Mouse (Mus musculus) forebrain, embryonic 16.5 days (tissue): ENCODE results near the gene Clcn5. TPM values are rescaled to one million over a fixed set of nuclear protein-coding genes. Genes with fewer than 3 reads are reported as not detected.

Experiments used
- ATAC-seq: fragments of 200-750 bp; cut with Nextera tagmentation; 2 replicates; pipeline ENCODE4 v1.8.0; 2017; ENCODE audit warnings: mild to moderate bottlenecking, moderate library complexity
- H3K27ac ChIP-seq: fragments of 300-500 bp; sonication (generic); 2 replicates; pipeline ENCODE4 v1.5.1; 2014; ENCODE audit warnings: low read length, control low read depth
- H3K27me3 ChIP-seq: fragments of 300-500 bp; sonication (generic); replicated peaks from 2 replicates; pipeline ENCODE4 v1.6.1; 2014; ENCODE audit warnings: low read length; ENCODE audit not compliant: control insufficient read depth, insufficient read depth
- H3K36me3 ChIP-seq: fragments of 300-500 bp; sonication (generic); 2 replicates; pipeline ENCODE4 v1.6.1; 2014; ENCODE audit not compliant: control insufficient read depth, insufficient read depth
- H3K4me1 ChIP-seq: fragments of 300-500 bp; sonication (generic); replicated peaks from 2 replicates; pipeline ENCODE4 v1.6.1; 2014; ENCODE audit warnings: low read length; ENCODE audit not compliant: control insufficient read depth, insufficient read depth
- H3K4me2 ChIP-seq: fragments of 300-500 bp; sonication (generic); 2 replicates; pipeline ENCODE4 v1.6.1; 2014; ENCODE audit warnings: mild to moderate bottlenecking, low read length, control low read depth
- H3K4me3 ChIP-seq: fragments of 300-500 bp; sonication (generic); replicated peaks from 2 replicates; pipeline ENCODE4 v1.5.1; 2014; ENCODE audit warnings: mild to moderate bottlenecking, low read length, control low read depth
- H3K9ac ChIP-seq: fragments of 300-500 bp; sonication (generic); replicated peaks from 2 replicates; pipeline ENCODE4 v1.6.1; 2014; ENCODE audit warnings: low read depth, low read length, control low read depth
- H3K9me3 ChIP-seq: fragments of 300-500 bp; sonication (generic); 2 replicates; pipeline ENCODE4 v1.6.1; 2016; ENCODE audit warnings: low read length; ENCODE audit not compliant: control insufficient read depth
- WGBS: fragments of 180-500 bp; shearing (Covaris S2); extraction: QIAGEN DNeasy Blood & Tissue Kit; methylation state at CpG from one replicate; pipeline ENCODE4 v1.1.7; 2014; 5-methylcytosine and 5-hydroxymethylcytosine counted together
- polyA plus RNA-seq: library from polyadenylated mRNA; unstranded; fragments of >200 nt; fragmentation: Nextera tagmentation; extraction: Ambion mirVana; gene quantifications from 2 replicates; pipeline ENCODE4 v1.2.1, GENCODE M21; 2015

Clcn5 gene
- polyA plus RNA-seq, 1 experiment from 2014 or later: 6.2 TPM

GRCm38 (mm10) chrX:7256022-7256421, 63.1 kb downstream of the Clcn5 start:
- 79% methylated on average over 3 of the region's 3 CpGs for WGBS
- Histone ChIP-seq H3K27me3 (no peaks in the 10 kb centered on the region), H3K27ac (no peak overlapping the region), H3K4me2 (no peak overlapping the region), H3K9me3 (no peaks in the 10 kb centered on the region), H3K9ac (no peak overlapping the region), H3K4me1 (no peaks in the 10 kb centered on the region), H3K36me3 (no peaks in the 10 kb centered on the region), H3K4me3 (no peak overlapping the region)
- no peak for ATAC-seq

DNA sequence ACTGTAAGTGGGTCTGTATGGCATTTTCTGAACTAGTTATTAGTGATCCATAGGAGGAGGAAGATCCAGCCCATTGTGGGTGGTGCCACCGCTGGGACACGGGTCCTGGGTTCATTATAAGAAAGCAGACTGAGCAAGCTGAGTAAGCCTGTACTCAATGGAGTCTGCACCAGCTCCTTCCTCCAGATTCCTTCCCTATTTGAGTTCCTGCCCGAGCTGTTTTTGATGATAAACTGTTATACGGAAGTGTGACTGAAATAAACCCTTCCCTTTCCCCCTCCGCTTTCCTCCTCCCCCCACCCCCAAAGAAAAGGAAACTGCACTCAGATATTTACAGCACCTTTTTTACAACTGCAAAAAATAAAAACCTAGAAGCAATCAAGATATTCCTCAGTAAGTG, 115.1 kb downstream of the Clcn5 start:
- no peaks in the 10 kb centered on the region for H3K36me3 ChIP-seq
- no peak overlapping the region for H3K27ac ChIP-seq
- ATAC-seq: no peak
- H3K4me3 ChIP-seq: no peak overlapping the region
- WGBS: 66% methylated on average over 5 of the region's 5 CpGs
- no peak overlapping the region for H3K4me2 ChIP-seq
- H3K4me1 ChIP-seq: no peaks in the 10 kb centered on the region
- H3K9me3 ChIP-seq: no peaks in the 10 kb centered on the region; the same call in 1 of the 2 replicates
- H3K9ac ChIP-seq: no peak overlapping the region
- H3K27me3 ChIP-seq: no peaks in the 10 kb centered on the region

GRCm38 (mm10) chrX:7203535-7203934, 115.6 kb downstream of the Clcn5 start:
- no peaks in the 10 kb centered on the region for H3K4me1 ChIP-seq
- no peak overlapping the region for H3K4me3 ChIP-seq
- no peaks in the 10 kb centered on the region; the same call in 1 of the 2 replicates for H3K9me3 ChIP-seq
- no peaks in the 10 kb centered on the region for H3K36me3 ChIP-seq
- no peak overlapping the region for H3K9ac ChIP-seq
- 89% methylated on average over 3 of the region's 3 CpGs for WGBS
- ATAC-seq: no peak
- H3K4me2 ChIP-seq: no peak overlapping the region
- no peaks in the 10 kb centered on the region for H3K27me3 ChIP-seq
- H3K27ac ChIP-seq: no peak overlapping the region

DNA sequence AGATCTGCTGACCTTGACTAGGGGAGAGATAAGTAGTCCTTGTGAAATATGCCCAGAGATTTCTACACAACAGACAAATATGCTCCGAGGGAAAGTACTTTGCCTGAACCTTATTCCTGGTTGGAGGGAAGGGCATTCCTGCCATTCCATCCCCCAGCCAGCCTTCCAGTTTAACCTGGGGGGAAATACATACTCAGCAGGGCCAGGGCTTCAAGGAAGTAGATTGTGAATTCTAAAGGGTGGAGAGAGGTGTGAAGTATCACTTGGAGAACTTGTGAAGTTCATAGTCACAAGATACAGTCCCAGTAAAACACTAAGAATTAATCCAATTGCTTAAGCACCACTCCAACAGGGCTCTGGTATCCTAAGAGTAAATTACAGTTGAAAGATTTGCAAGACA, 121.3 kb downstream of the Clcn5 start:
- Histone ChIP-seq H3K9me3 (no peaks in the 10 kb centered on the region; the same call in 1 of the 2 replicates), H3K4me2 (no peak overlapping the region), H3K4me3 (no peak overlapping the region), H3K27me3 (no peaks in the 10 kb centered on the region), H3K4me1 (no peaks in the 10 kb centered on the region), H3K36me3 (no peaks in the 10 kb centered on the region), H3K9ac (no peak overlapping the region), H3K27ac (no peak overlapping the region)
- WGBS: 71% methylated on average over 1 of the region's 1 CpGs
- ATAC-seq: no peak

DNA sequence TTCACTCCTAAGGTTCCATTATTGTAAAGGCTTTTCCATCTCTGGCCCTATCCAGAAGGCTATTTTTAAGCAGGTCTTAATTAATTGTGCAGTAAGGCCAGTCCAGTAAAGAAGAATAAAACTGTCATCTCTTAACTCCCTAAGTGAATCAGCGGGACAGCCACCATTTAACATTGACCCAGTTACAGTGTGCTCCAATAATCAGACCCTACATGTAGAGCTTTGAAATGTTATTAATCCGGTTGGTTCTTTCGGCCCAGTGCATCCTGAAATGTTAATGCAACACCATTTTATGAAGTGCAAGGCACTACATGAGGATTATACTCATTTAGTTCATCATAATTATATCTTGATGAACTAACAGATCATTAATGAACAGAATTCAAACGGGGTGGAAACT, 128.3 kb downstream of the Clcn5 start:
- H3K27ac ChIP-seq: no peak overlapping the region
- 65% methylated on average over 4 of the region's 4 CpGs for WGBS
- H3K4me2 ChIP-seq: no peak overlapping the region
- no peaks in the 10 kb centered on the region for H3K4me1 ChIP-seq
- ATAC-seq: no peak
- no peak overlapping the region for H3K4me3 ChIP-seq
- no peak overlapping the region for H3K9ac ChIP-seq
- H3K27me3 ChIP-seq: no peaks in the 10 kb centered on the region
- no peaks in the 10 kb centered on the region for H3K36me3 ChIP-seq
- H3K9me3 ChIP-seq: no peaks in the 10 kb centered on the region

DNA sequence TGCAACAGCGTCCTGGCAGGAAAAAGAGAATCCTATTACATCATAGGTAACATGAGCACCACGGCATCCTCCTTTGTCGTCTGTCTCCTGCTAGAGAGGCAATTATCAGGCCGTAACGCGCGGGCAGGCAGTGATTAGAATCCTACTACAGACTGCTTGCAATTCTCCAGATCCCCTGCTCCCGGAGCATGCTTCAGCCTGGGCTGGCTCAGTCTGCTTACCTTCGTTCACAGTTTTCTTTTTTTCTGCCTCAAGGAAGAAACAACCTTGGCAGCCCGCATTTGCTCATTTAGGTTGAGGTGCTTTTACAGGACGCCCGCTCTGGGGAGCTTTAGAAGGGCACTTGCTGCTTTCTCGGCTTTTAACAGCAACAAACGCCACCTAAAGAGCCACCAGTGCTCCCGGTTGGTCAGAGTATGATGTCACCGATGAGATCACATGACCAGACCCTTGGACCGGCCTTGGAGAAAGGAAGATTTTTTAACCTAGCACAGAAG, 130.8 kb downstream of the Clcn5 start:
- Histone ChIP-seq H3K36me3 (no peaks in the 10 kb centered on the region), H3K9ac (peak overlapping the region; percentile 55), H3K27ac (peak overlapping the region; percentile 81), H3K27me3 (no peaks in the 10 kb centered on the region), H3K9me3 (no peaks in the 10 kb centered on the region), H3K4me2 (peak overlapping the region; percentile 52), H3K4me1 (no peaks in the 10 kb centered on the region), H3K4me3 (peak overlapping the region; percentile 45)
- WGBS: 21% methylated on average over 17 of the region's 17 CpGs
- peak; percentile 89 for ATAC-seq

- Histone ChIP-seq H3K4me1 (no peaks in the 10 kb centered on the region), H3K27ac (peak overlapping the region; percentile 81), H3K27me3 (no peaks in the 10 kb centered on the region), H3K9ac (peak overlapping the region; percentile 55), H3K36me3 (no peaks in the 10 kb centered on the region), H3K9me3 (no peaks in the 10 kb centered on the region), H3K4me3 (peak overlapping the region; percentile 45), H3K4me2 (peak overlapping the region; percentile 52)
- WGBS: 23% methylated on average over 10 of the region's 10 CpGs
- peak; percentile 55 for ATAC-seq
Measured at GRCm38 (mm10) chrX:7187455-7188310, 131.5 kb downstream of the Clcn5 start.

DNA sequence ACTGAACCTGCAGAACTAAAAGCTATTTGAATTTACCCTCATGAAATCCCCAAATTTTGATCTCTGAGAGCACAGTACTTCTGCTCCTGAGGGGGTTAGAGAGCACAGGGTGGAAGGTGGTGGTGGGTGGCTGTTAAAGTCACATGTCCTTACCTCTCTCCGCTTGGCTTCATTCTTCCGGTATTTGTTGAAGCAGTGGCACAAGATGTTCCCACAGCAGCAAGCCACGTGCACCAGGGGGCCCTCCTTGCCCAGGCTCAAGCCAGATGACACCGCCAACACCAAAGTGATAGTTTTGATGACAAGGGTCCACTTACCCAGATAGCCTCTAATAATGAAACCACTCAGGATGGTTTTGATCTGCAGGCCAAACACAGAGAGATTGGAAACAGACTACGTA, 149.0 kb downstream of the Clcn5 start:
- H3K27ac ChIP-seq: no peak overlapping the region
- ATAC-seq: no peak
- H3K9me3 ChIP-seq: no peaks in the 10 kb centered on the region
- no peak overlapping the region for H3K4me3 ChIP-seq
- H3K4me1 ChIP-seq: no peaks in the 10 kb centered on the region
- WGBS: 95% methylated on average over 5 of the region's 5 CpGs
- H3K36me3 ChIP-seq: peaks cover 3% of the 10 kb centered on the region; the same call in 1 of the 2 replicates
- H3K9ac ChIP-seq: no peak overlapping the region
- no peaks in the 10 kb centered on the region for H3K27me3 ChIP-seq
- H3K4me2 ChIP-seq: no peak overlapping the region

- no peak overlapping the region for H3K27ac ChIP-seq
- H3K4me3 ChIP-seq: no peak overlapping the region
- no peaks in the 10 kb centered on the region for H3K27me3 ChIP-seq
- no peaks in the 10 kb centered on the region for H3K4me1 ChIP-seq
- H3K9me3 ChIP-seq: no peaks in the 10 kb centered on the region
- H3K9ac ChIP-seq: no peak overlapping the region
- ATAC-seq: no peak
- WGBS: 87% methylated on average over 5 of the region's 5 CpGs
- peaks cover 3% of the 10 kb centered on the region; the same call in 1 of the 2 replicates for H3K36me3 ChIP-seq
- no peak overlapping the region for H3K4me2 ChIP-seq
Measured at GRCm38 (mm10) chrX:7168799-7169198, 150.4 kb downstream of the Clcn5 start.
